In genomic region chr5:92132127-92132526, GRCm38 (mm10) we compare ENCODE assay signal across 22 mouse cellular contexts. TPM values are rescaled to one million over a fixed set of nuclear protein-coding genes. Genes with fewer than 3 reads are reported as not detected.
DNase-seq lines count a peak whose midpoint lies in the region; ATAC-seq and TF ChIP-seq lines count a peak whose summit lies in the region.
"Had no signal": no experiment of that assay in that cellular context is flagged by ENCODE, and none has a peak within 500 bp of the region (broad histone marks: within the 10 kb centered on the region; RNA-seq: fewer than 3 reads in every experiment).

No protein-coding gene starts in this region.

- in situ Hi-C loops in Patski (cut with MboI; ENCODE audit: low pct_unique_long_range_greater_than_20kb): no loop called here

- WGBS in kidney, postnatal 0 days: 95% methylated on average over 4 of the region's 4 CpGs
- WGBS in kidney, embryonic 16.5 days: 93% methylated on average over 4 of the region's 4 CpGs
- WGBS in liver, embryonic 16.5 days (ENCODE audit: insufficient replicate concordance): 88% methylated on average over 4 of the region's 4 CpGs

- POLR2A ChIA-PET in Patski (lab: Charles Lee): interaction anchor here (1.1 kb wide), 1 partner anchor 48 kb away, joined by 3 read pairs; the partner anchor contains the start of gene G3bp2

- no peak overlapping the region for H3K4me3 ChIP-seq in kidney, postnatal 0 days (replicated peaks; ENCODE audit: low read depth, low read length)
- H3K4me3 ChIP-seq in kidney, embryonic 16.5 days (ENCODE audit: low read length): no peak overlapping the region
- peak overlapping the region; percentile 43 for H3K4me3 ChIP-seq in liver, embryonic 16.5 days (ENCODE audit: low read depth, low read length)
- H3K4me3 ChIP-seq: embryonic facial prominence, embryonic 15.5 days; heart, embryonic 12.5 days; hindbrain, embryonic 13.5 days; limb, embryonic 13.5 days; midbrain, embryonic 10.5 days; stomach, embryonic 15.5 days had no signal

- DNase-seq in CD4-positive, CD25-positive, alpha-beta regulatory T cell, adult 2 months (ENCODE audit: low read depth, low spot score): peak; percentile 20
- no peak for DNase-seq in kidney, postnatal 0 days (ENCODE audit: low spot score)
- no peak for DNase-seq in Patski (ENCODE audit: low read depth, low spot score)
- no peak for DNase-seq in B cell, adult 2 months
- no peak for DNase-seq in T-cell, adult 2 months (ENCODE audit: low spot score)
- DNase-seq: adrenal gland, postnatal 25 days; cerebellum, adult 11-12 months; cerebellum, postnatal 14 days; gastrocnemius, postnatal 14 days; thymus, postnatal 14 days had no signal

- ATAC-seq in CD4-positive, CD25-positive, alpha-beta regulatory T cell, adult 4 months: no peak
- no peak for ATAC-seq in kidney, postnatal 0 days (replicated peaks; ENCODE audit: low FRiP score, low read depth)
- no peak for ATAC-seq in kidney, embryonic 16.5 days (ENCODE audit: low FRiP score, low TSS enrichment)
- no peak for ATAC-seq in Patski
- no peak for ATAC-seq in liver, embryonic 16.5 days (ENCODE audit: low read depth)
- ATAC-seq: inflammation-experienced regulatory T-cells, adult 6 months had no signal

- TF ChIP-seq CTCF in kidney, postnatal 0 days (IDR thresholded peaks at IDR 0.05; ENCODE audit: low read depth): 0 out of 2 replicates have a peak, but pooled peaks have one; percentile 8
- TF ChIP-seq CTCF in Patski (IDR thresholded peaks at IDR 0.05): peak; percentile 51

- no peaks in the 10 kb centered on the region; the same call in 1 of the 2 replicates for H3K4me1 ChIP-seq in kidney, postnatal 0 days (replicated peaks; ENCODE audit: insufficient read depth, low read length)
- H3K4me1 ChIP-seq in kidney, embryonic 16.5 days (ENCODE audit: insufficient read depth, low read length): peaks cover 7% of the 10 kb centered on the region
- peaks cover 44% of the 10 kb centered on the region for H3K4me1 ChIP-seq in liver, embryonic 16.5 days (ENCODE audit: control insufficient read depth, low read depth, low read length)

- no peaks in the 10 kb centered on the region for H3K36me3 ChIP-seq in kidney, postnatal 0 days (ENCODE audit: insufficient read depth, low read length)
- no peaks in the 10 kb centered on the region for H3K36me3 ChIP-seq in kidney, embryonic 16.5 days (ENCODE audit: insufficient read depth, low read length)
- H3K36me3 ChIP-seq in liver, embryonic 16.5 days (ENCODE audit: control insufficient read depth, insufficient read depth): peaks cover 5% of the 10 kb centered on the region
- H3K36me3 ChIP-seq: embryonic facial prominence, embryonic 15.5 days; stomach, embryonic 15.5 days had no signal

- no peaks in the 10 kb centered on the region for H3K27me3 ChIP-seq in kidney, postnatal 0 days (ENCODE audit: insufficient read depth, low read length)
- no peaks in the 10 kb centered on the region for H3K27me3 ChIP-seq in kidney, embryonic 16.5 days (ENCODE audit: insufficient read depth, low read length)
- H3K27me3 ChIP-seq in Patski: no peaks in the 10 kb centered on the region
- H3K27me3 ChIP-seq in liver, embryonic 16.5 days (ENCODE audit: control insufficient read depth, insufficient read depth, low read depth, low read length): no peaks in the 10 kb centered on the region
- H3K27me3 ChIP-seq: CH12.LX; embryonic facial prominence, embryonic 15.5 days; heart, embryonic 12.5 days; hindbrain, embryonic 13.5 days; limb, embryonic 13.5 days; stomach, embryonic 15.5 days had no signal

- no peaks in the 10 kb centered on the region for H3K9me3 ChIP-seq in kidney, postnatal 0 days (replicated peaks; ENCODE audit: low read length)
- no peaks in the 10 kb centered on the region for H3K9me3 ChIP-seq in kidney, embryonic 16.5 days (ENCODE audit: low read length)
- H3K9me3 ChIP-seq in liver, embryonic 16.5 days (replicated peaks; ENCODE audit: control insufficient read depth, low read length): no peaks in the 10 kb centered on the region
- H3K9me3 ChIP-seq: embryonic facial prominence, embryonic 15.5 days; heart, embryonic 12.5 days; hindbrain, embryonic 13.5 days; limb, embryonic 13.5 days; midbrain, embryonic 10.5 days; stomach, embryonic 15.5 days had no signal

- no peak overlapping the region for H3K4me2 ChIP-seq in kidney, postnatal 0 days (ENCODE audit: low read length)
- H3K4me2 ChIP-seq in kidney, embryonic 16.5 days (replicated peaks; ENCODE audit: low read depth, low read length): no peak overlapping the region
- peak overlapping the region; percentile 33; the same call in 1 of the 2 replicates for H3K4me2 ChIP-seq in liver, embryonic 16.5 days (ENCODE audit: low read depth, low read length)
- H3K4me2 ChIP-seq: embryonic facial prominence, embryonic 15.5 days; heart, embryonic 12.5 days; hindbrain, embryonic 13.5 days; limb, embryonic 13.5 days; stomach, embryonic 15.5 days had no signal

- CTCF ChIA-PET in Patski (lab: Charles Lee): no interaction called here

- no peak overlapping the region for H3K27ac ChIP-seq in kidney, postnatal 0 days
- no peak overlapping the region for H3K27ac ChIP-seq in kidney, embryonic 16.5 days (ENCODE audit: low read length)
- no peak overlapping the region for H3K27ac ChIP-seq in liver, embryonic 16.5 days (ENCODE audit: low read length)
- H3K27ac ChIP-seq: embryonic facial prominence, embryonic 15.5 days; hindbrain, embryonic 13.5 days; limb, embryonic 13.5 days; macrophage; midbrain, embryonic 10.5 days; stomach, embryonic 15.5 days had no signal

- no peak overlapping the region for H3K9ac ChIP-seq in kidney, postnatal 0 days (ENCODE audit: low read depth, low read length)
- no peak overlapping the region for H3K9ac ChIP-seq in kidney, embryonic 16.5 days (replicated peaks; ENCODE audit: low read length)
- H3K9ac ChIP-seq in liver, embryonic 16.5 days (ENCODE audit: low read depth, low read length): no peak overlapping the region
- H3K9ac ChIP-seq: embryonic facial prominence, embryonic 15.5 days; heart, embryonic 12.5 days; hindbrain, embryonic 13.5 days; limb, embryonic 13.5 days; stomach, embryonic 15.5 days had no signal

RNA-seq across cellular contexts. Expression of gene Uso1, which starts 5.6 kb away (rescaled TPM):
- polyA plus RNA-seq in CD4-positive, CD25-positive, alpha-beta regulatory T cell, adult 4 months (2017; shearing (Covaris generic)): 10 to 100 TPM; 35.5 to 36.5 TPM
- 36.1 and 38.4 TPM in 2 replicates for polyA plus RNA-seq in kidney, postnatal 0 days (2015; fragmentation: Nextera tagmentation; extraction: Ambion mirVana)
- polyA plus RNA-seq in kidney, embryonic 16.5 days (2015; fragmentation: Nextera tagmentation; extraction: Ambion mirVana): 40.0 and 40.5 TPM in 2 replicates
- 96.2 TPM for polyA plus RNA-seq in Patski (2021)
- 19.3 and 19.4 TPM in 2 replicates for polyA plus RNA-seq in liver, embryonic 16.5 days (2015; fragmentation: Nextera tagmentation; extraction: Ambion mirVana)

RNA-seq across cellular contexts. Expression of gene G3bp2, which starts 48.6 kb away (rescaled TPM):
- 100 to 1,000 TPM; 210 to 252 TPM for polyA plus RNA-seq in CD4-positive, CD25-positive, alpha-beta regulatory T cell, adult 4 months (2017; shearing (Covaris generic))
- 134 and 155 TPM in 2 replicates for polyA plus RNA-seq in kidney, postnatal 0 days (2015; fragmentation: Nextera tagmentation; extraction: Ambion mirVana)
- polyA plus RNA-seq in kidney, embryonic 16.5 days (2015; fragmentation: Nextera tagmentation; extraction: Ambion mirVana): 155 and 169 TPM in 2 replicates
- 125 TPM for polyA plus RNA-seq in Patski (2021)
- 40.0 and 40.4 TPM in 2 replicates for polyA plus RNA-seq in liver, embryonic 16.5 days (2015; fragmentation: Nextera tagmentation; extraction: Ambion mirVana)
